Mouse (Mus musculus): ENCODE measurements around the gene Fam129a. TPM values are rescaled to one million over a fixed set of nuclear protein-coding genes. Genes with fewer than 3 reads are reported as not detected.

Gene Fam129a
- 6.2 TPM for total RNA-seq (2023)

DNA sequence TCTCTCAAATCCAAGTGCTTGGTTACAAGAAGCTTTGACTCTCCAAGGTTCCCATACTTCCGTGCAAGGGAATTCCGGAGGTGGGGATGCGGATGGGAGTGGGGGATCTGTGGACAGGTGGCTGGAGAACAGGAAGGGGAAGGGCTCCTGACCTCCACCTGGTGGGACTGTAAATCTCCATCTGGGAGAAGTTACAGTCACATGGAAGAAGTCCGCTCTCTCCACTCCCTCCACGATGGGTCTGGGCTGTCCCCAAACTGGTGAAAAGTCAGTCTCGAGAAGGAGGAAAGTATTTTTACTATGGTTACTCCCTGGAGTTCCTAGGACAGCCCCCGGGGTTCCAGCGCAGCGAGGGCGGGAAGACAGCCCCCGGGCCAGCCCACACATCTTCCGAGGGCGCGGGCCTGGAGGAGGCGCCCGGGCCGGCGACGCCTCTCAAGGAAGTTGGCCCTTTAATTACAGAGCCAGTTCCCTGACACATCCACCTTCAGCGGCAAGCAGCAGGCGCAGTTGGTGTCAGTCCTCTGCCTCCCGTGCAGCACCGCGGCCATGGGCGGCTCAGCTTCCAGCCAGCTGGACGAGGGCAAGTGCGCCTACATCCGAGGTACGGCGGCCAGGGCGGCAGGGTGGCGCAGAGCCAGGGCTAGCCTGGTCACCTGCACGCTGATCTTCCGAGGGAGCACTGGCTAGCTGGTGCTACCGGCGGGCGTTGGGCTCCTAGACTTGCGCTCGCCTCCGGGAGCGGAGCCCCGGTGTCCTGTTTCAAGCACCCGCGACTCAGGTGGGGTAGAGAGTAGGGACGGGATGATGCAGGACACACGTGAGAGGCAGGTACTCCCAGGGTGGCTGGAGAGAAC is at the start of gene Fam129a:
Gene Fam129a (plus strand): TSS at position 206 of the 857 bp plus-strand sequence.

GRCm38 (mm10) chr1:151754881-151755659 is 184.1 kb downstream of the Fam129a start, which contains the start of gene Edem3:
Gene Edem3 (plus strand): TSS chr1:151755371.

Other genes with a start within 250 kb of the Fam129a start
- gene Ivns1abp, start 226.7 kb upstream of the Fam129a start, total RNA-seq (2023): 221 TPM
- gene Swt1, start 142.7 kb upstream of the Fam129a start, total RNA-seq (2023): 43.6 TPM
- gene Trmt1l, start 142.6 kb upstream of the Fam129a start, total RNA-seq (2023): 35.3 TPM
- 65.5 TPM for gene Rnf2, start 70.2 kb upstream of the Fam129a start, total RNA-seq (2023)
- 24.4 TPM for gene Edem3, start 184.2 kb downstream of the Fam129a start, total RNA-seq (2023)